Mouse (Mus musculus) CD4-positive, CD25-positive, alpha-beta regulatory T cell, adult 2 months (primary cell): Measurements from ENCODE around the gene Htra2.

Experiments
- DNase-seq: peaks from one replicate; pipeline ENCODE4 v3.0.0-alpha.2; 2012; ENCODE audit warnings: low read depth, low spot score

Gene Htra2

DNA sequence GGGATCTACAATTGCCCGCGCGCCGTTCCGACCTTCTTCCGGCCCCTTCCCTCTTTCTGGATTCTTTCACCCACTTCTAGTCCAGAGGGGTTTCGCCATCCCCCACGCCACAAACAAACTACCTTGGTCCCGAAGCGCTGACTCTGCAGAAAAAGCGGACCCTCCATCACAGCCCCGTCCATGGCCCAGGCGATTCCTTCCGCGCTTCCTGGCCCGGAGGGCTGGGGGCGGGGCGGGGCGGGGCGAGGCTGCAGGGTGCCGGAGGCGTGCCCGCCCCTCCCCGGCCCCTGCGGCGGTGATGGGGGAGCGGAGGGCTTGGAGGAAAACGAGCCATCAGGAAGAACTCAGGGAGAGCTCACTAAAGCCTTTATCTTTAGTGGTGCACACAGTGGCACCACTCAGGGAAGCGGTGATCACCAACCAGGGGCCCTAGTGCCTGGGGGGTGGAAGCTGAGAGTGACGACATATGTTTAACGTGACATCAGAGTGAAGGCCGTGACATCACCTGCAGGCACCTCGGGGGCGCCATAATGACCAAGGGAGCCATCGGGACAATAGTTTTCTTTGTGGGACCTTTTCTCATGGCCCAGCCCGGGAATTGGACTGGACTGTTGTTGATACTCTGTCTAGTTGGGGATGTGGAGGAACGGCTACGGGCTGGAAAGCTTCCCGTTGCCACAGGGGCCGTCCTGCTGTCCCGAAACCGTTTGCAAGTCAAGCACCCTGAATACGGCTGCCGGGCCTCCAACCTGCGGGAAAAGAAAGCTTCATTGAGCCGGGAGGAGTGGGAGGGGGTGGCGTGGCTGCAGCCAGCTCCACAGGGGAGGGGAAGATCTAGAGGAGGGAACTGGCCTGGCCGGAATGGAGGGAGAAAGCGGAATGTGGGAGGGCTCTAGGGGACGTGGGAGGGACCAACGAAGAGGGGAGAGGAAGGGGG, 21.6 kb downstream of the Htra2 start, which contains the start of the genes Dok1 and Loxl3:
Gene Dok1 (minus strand): TSS at position 223 of the 937 bp plus-strand sequence.
Gene Loxl3 (plus strand): TSS at position 925 of the 937 bp plus-strand sequence.
- peak; percentile 84 for DNase-seq

DNA sequence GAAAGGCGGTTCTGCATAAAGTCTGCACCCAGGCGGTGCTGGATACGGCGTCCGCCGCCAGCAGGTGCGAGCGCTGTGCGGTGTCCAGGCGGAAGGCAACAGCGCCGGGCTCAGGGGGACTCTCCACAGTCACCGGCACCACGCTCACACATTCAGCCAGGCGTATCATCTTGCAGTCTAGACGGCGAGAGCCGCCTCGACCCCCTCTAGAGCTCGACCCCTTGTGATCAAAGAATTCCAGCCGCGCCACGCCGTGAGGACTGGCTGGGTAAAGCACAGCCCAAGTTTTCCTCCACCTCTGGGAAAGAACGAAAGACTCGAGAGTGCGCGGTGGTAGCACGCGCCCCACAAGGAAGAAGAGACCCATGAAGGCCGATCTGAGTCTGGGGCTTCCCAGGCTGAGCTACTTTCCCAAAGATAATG, 22.3 kb downstream of the Htra2 start:
- DNase-seq: peak; percentile 63

DNA sequence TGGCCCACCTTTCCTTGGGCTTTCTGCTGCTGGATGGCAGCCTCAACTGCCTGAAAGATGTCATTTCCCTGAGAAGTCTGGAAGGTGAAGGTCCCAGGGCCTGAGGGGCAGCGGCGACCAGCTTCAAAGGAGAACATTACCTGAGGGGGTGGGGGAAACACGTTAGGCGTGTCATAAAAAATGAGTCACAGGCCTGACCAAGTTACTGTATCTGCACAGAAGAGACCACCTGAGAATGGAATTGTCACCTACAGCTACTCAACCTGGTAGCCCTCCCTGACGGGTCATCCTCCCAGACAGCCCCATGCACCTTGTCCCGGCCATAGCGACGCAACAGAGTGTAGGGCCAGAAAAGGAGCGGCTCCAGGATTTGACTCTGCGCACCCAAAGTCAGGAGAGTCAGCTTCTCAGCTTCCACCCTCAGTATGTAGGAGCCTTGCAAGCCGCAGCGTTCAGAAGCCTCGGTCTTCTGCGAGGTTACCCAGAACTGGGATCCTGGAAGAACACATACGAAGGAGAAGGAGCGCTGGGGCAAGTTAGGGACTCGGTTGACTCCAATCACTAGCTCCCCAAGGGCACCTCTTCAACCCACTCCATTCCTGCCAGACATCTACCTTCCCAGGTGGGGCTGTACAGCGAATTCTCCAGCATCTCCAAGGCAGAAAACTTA, 23.0 kb downstream of the Htra2 start:
- DNase-seq: no peak

GRCm38 (mm10) chr6:83031111-83031510, 24.0 kb downstream of the Htra2 start:
- DNase-seq: no peak

- no peak for DNase-seq
Observed at GRCm38 (mm10) chr6:83029777-83030176, 25.3 kb downstream of the Htra2 start.

DNA sequence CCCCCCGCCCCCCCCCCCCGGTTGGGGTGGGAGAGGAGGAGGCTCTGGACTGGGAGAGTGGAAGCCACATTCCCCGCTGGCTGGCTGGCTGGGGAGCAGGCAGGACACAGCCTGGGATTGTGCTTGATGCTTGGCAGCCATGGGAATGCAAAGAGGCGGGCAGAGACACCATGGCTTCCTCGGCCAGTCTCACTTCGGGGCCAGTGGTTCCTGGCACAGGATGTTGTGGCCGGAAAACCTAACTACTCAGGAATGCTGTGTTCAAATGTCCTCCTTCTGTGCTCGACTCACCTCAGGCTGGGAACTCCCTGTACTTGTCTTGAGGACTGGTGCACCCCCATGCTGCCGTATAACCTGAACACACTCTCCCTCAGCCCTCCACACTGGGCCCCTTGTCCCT, 27.4 kb downstream of the Htra2 start:
- DNase-seq: no peak

- DNase-seq: no peak
Observed at GRCm38 (mm10) chr6:83027293-83027692, 27.8 kb downstream of the Htra2 start.

DNA sequence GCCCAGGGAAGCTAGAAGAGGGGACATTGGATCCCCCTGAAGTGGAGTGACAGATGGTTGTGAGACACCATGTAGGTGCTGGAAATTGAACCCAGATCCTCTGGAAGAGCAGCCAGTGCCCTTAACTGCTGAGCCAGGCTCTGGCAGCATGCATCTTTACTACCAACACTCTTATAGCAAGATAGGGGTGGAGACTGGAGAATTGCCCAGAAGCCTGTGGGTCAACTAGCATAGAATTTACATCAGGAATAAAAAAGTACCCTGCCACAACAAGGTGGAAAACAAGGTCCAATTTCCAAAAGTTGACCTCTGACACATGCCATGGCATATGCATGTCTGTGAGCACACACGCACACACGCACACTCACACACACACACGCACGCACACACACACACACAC, 29.9 kb downstream of the Htra2 start:
- no peak for DNase-seq

- DNase-seq: no peak
Observed at GRCm38 (mm10) chr6:83024421-83024820, 30.7 kb downstream of the Htra2 start.

- DNase-seq: no peak
Observed at GRCm38 (mm10) chr6:83023786-83024185, 31.3 kb downstream of the Htra2 start.

- DNase-seq: no peak
Observed at GRCm38 (mm10) chr6:83023008-83023407, 32.1 kb downstream of the Htra2 start.

DNA sequence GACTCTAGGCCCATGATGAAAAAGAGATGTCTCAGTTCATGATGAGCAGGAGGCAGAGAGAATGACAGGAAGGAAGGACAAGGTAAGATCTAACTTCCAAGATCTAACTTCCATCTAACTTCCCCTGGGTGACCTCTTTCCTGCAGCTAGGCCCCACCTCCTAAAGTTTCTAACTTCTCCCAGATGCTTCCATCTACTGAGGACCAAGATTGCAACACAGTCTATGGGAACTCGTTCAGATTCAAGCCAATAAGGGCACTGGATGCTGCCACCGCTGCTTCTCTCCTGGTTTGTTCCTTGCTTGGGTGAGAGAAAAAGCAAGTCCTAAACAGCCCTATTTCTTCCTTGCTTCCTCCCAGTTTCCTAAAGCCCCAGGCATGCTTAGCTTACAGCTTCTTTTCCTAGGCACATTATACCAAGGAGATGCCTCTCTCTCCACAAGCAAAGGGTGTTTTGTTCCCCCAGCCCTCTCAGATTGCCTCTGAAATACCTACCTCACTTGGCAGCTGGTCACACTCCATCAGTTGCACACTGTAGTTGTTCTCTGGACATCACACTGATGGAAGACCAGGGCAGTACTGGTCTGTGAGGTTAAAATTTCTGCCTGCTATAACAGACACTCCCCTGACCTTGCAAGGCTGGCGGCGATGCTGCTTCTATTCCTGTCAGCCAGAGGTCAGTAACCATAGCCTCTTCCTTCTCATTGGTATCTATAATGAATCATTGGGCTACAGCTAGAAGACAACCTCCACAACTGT, 34.1 kb downstream of the Htra2 start:
- DNase-seq: no peak

DNA sequence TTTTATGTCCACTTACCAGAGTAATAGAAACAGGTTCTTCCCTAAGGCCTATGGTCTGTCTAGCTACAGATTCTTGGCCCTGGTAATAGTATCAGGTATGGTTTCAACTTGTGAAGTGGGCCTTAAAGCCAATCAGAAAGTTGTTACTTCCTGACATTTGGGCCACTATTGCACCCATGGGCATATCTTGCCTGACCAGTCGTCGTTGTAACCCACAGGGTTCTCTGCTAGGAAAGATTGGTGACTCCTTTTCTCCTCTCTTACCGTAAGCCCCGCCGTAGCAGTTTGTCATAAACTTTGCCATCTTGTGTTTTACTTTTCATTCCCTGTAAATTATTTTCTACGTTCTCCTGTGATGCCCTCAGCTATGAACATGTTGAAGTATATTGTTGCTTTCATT, 35.0 kb downstream of the Htra2 start:
- no peak for DNase-seq

DNA sequence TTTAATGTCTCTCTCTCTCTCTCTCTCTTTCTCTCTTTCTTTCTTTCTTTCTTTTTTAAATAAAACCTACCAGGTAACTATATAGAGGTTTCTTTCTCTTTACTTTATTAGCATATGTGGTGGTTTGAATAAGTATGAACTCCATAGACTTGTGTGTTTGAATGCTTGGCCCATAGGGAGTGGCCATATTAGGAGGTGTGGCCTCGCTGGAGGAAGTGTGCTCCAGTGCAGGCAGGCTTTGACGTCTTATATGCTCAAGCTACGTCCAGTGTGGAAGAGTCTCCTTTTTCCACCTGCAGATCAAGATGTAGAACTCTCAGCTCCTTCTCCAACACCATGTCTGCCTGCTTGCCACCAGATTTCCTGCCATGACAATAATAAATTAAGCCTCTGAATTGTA, 36.0 kb downstream of the Htra2 start:
- DNase-seq: no peak

DNA sequence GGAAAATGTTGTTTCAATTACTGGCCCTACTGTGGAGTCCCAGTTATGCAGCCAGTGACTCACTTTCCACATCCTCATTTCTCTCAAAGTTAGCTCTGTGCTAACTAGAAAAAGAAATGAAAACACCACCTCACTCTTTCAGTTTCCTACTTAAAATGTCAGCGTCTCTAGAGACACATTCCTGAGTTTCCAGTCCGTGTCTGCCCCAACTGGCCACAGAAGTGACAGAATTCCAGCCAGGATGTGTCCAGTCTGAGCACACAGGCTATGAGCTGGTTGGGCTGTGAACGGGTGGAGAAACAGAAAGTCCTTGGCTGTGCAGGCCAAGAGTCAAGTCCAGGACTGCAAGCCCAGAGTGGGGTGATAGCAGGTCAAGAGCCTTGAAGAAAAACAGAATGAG, 37.9 kb downstream of the Htra2 start:
- DNase-seq: no peak

- no peak for DNase-seq
Observed at GRCm38 (mm10) chr6:83015749-83016148, 39.3 kb downstream of the Htra2 start.

DNA sequence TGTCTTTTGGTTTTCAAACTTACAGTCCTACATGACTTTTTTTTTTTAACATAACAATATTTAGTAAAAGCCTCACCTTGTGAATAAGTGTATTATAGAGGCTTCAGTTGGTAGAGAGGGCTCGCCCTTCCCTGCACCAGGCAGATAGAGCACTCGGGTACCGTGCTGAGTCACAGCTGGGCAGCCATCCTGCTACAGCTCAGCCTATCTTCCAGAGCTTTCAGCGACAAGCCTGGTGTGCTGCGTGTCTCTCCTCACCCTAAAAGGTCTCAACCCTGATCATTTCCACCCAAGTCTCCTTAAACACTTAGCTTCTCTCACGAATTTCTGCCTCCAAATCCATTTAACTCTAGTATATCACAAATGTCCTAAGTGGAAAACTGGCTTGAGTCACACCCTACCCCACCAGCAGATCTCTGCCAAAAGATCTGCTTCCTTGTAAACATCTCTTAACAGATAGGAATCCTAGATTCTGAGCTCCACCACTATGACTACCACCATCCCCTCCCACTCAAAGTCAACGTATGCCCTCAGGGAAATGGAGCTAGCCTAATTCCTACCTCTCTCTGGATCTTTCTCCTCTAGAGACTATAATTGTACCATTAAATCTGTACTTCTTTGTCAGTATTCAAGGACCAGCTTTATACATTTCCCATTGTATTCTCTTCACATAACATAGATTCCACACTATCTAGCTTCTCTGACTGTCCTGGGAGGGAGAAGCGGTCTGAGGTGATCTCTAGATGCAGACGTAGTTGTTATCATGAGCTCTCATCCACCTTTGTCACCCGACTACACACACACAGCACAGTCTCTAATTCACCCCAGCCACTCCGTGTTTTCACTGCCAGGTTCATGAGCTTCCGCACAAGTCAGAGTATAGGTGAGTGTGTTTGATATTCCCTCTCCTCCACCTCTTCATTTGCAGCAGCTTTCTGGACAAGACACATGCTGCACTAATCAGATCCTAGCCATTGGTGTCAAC, 40.3 kb downstream of the Htra2 start:
- DNase-seq: no peak

DNA sequence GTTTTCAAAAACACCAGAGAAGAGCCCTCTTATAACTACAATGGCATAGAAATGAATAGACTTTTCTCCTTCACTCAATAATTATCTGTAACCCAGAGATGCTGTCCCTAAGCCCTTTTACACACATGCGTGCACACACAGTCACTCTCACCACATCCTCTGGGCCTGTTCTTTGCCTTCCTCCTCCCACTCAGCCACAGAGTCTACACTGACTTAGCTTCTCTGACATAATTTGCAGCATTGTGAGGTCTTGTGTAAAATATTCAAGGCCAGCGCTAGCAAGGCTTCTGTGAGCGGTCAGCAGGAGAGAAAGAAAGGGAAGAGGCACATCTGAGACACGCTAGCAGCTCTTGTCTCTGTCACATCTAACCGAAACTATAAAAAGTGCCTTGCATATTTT, 41.6 kb downstream of the Htra2 start:
- peak; percentile 71 for DNase-seq

- no peak for DNase-seq
Observed at GRCm38 (mm10) chr6:83011756-83012155, 43.3 kb downstream of the Htra2 start.

GRCm38 (mm10) chr6:83011255-83011654, 43.8 kb downstream of the Htra2 start:
- DNase-seq: no peak

- DNase-seq: peak; percentile 70
Observed at GRCm38 (mm10) chr6:83010010-83010409, 45.1 kb downstream of the Htra2 start.
